10 mouse cellular contexts compared by ENCODE assay signal in genomic region chr7:49910361-49910760, GRCm38 (mm10). TPM values are rescaled to one million over a fixed set of nuclear protein-coding genes. Genes with fewer than 3 reads are reported as not detected.
DNase-seq lines count a peak whose midpoint lies in the region; ATAC-seq lines count a peak whose summit lies in the region.
"Had no signal": no experiment of that assay in that cellular context is flagged by ENCODE, and none has a peak within 500 bp of the region (broad histone marks: within the 10 kb centered on the region; RNA-seq: fewer than 3 reads in every experiment).

No protein-coding gene starts in this region.

- peaks cover 2% of the 10 kb centered on the region for H3K27me3 ChIP-seq in splenic B cell, adult 2 months (ENCODE audit: control insufficient read depth, insufficient read depth, low read length, poor library complexity, severe bottlenecking)
- H3K27me3 ChIP-seq: CH12.LX had no signal

- no peaks in the 10 kb centered on the region for H3K36me3 ChIP-seq in splenic B cell, adult 2 months (ENCODE audit: control insufficient read depth, insufficient read depth, low read length, poor library complexity, severe bottlenecking)

- no peak for ATAC-seq in megakaryocyte, adult 5-6 weeks (ENCODE audit: poor library complexity, severe bottlenecking)

- peak; percentile 60 for DNase-seq in adrenal gland, postnatal 14 days
- DNase-seq in adrenal gland, adult 18-20 months (ENCODE audit: low spot score in 2 of 2): no peak
- DNase-seq in ovary, postnatal 36 days (ENCODE audit: low spot score): peak; percentile 10
- DNase-seq in ovary, postnatal 10 days (ENCODE audit: low spot score): no peak
- DNase-seq in kidney, adult 9 months: peak; percentile 73
- DNase-seq in splenic B cell, adult 2 months (ENCODE audit: low read depth, low spot score): peak; percentile 4
- no peak for DNase-seq in spleen, postnatal 14 days (ENCODE audit: low spot score in 2 of 2)

RNA-seq across cellular contexts. Expression of gene Slc6a5, which starts 0.4 kb away (rescaled TPM):
- total RNA-seq in adrenal gland, postnatal 14 days (2021): 1.1 and 1.7 TPM in 2 replicates
- 1 to 10 TPM; 4.5 to 8.8 TPM for total RNA-seq in adrenal gland, adult 18-20 months (2021)
- total RNA-seq in megakaryocyte, adult 5-6 weeks (2015): not detected in 2 replicates
- total RNA-seq in megakaryocyte, adult 5-6 weeks (2017): not detected in 2 replicates
- total RNA-seq: CH12.LX; hematopoietic stem cell, adult 5-6 weeks had no signal

Comparison
In these comparisons a context has a peak if more than half of its experiments do, and no peak if none do; other contexts are left out.
1. DNase-seq: peak in adrenal gland, postnatal 14 days (single experiment), ovary, postnatal 36 days (single experiment), kidney, adult 9 months (single experiment) and splenic B cell, adult 2 months (single experiment); none in adrenal gland, adult 18-20 months (0 of 2), ovary, postnatal 10 days (single experiment) and spleen, postnatal 14 days (0 of 2).